Mouse (Mus musculus): ENCODE measurements around the gene Itk. TPM values are rescaled to one million over a fixed set of nuclear protein-coding genes. Genes with fewer than 3 reads are reported as not detected.
A peak's percentile ranks its signal among the peaks of the same experiment; 100 is the strongest.

Itk gene
- polyA plus RNA-seq, 1 experiment from 2014 or later: not detected

- Histone ChIP-seq H3K27me3 (ENCODE audit: control insufficient read depth, insufficient read depth, low read depth, low read length) (no peaks in the 10 kb centered on the region), H3K4me1 (ENCODE audit: control insufficient read depth, insufficient read depth, low read length) (no peaks in the 10 kb centered on the region), H3K4me3 (ENCODE audit: low read depth, low read length) (no peak overlapping the region), H3K4me2 (ENCODE audit: low read length) (no peak overlapping the region), H3K9me3 (replicated peaks; ENCODE audit: control insufficient read depth, low read length, poor library complexity, severe bottlenecking) (no peaks in the 10 kb centered on the region), H3K9ac (ENCODE audit: low read depth, low read length) (no peak overlapping the region), H3K36me3 (ENCODE audit: control insufficient read depth, insufficient read depth, low read length) (peaks cover 54% of the 10 kb centered on the region), H3K27ac (ENCODE audit: low read length) (no peak overlapping the region)
- ATAC-seq: no peak
- WGBS: 92% methylated on average over 5 of the region's 5 CpGs
Observed at GRCm38 (mm10) chr11:46282612-46283011, 106.7 kb downstream of the Itk start.

GRCm38 (mm10) chr11:46278709-46279108 is 110.6 kb downstream of the Itk start:
- Histone ChIP-seq H3K27ac (ENCODE audit: low read length) (no peak overlapping the region), H3K9me3 (replicated peaks; ENCODE audit: control insufficient read depth, low read length, poor library complexity, severe bottlenecking) (no peaks in the 10 kb centered on the region), H3K4me1 (ENCODE audit: control insufficient read depth, insufficient read depth, low read length) (no peaks in the 10 kb centered on the region), H3K36me3 (ENCODE audit: control insufficient read depth, insufficient read depth, low read length) (peaks cover 65% of the 10 kb centered on the region), H3K4me3 (ENCODE audit: low read depth, low read length) (no peak overlapping the region), H3K27me3 (ENCODE audit: control insufficient read depth, insufficient read depth, low read depth, low read length) (no peaks in the 10 kb centered on the region), H3K4me2 (ENCODE audit: low read length) (no peak overlapping the region), H3K9ac (ENCODE audit: low read depth, low read length) (no peak overlapping the region)
- no peak for ATAC-seq
- 88% methylated on average over 12 of the region's 12 CpGs for WGBS

- Histone ChIP-seq H3K4me3 (ENCODE audit: low read depth, low read length) (no peak overlapping the region), H3K4me2 (ENCODE audit: low read length) (no peak overlapping the region), H3K27ac (ENCODE audit: low read length) (no peak overlapping the region), H3K9ac (ENCODE audit: low read depth, low read length) (no peak overlapping the region), H3K27me3 (ENCODE audit: control insufficient read depth, insufficient read depth, low read depth, low read length) (no peaks in the 10 kb centered on the region), H3K4me1 (ENCODE audit: control insufficient read depth, insufficient read depth, low read length) (no peaks in the 10 kb centered on the region), H3K9me3 (replicated peaks; ENCODE audit: control insufficient read depth, low read length, poor library complexity, severe bottlenecking) (no peaks in the 10 kb centered on the region), H3K36me3 (ENCODE audit: control insufficient read depth, insufficient read depth, low read length) (peaks cover 62% of the 10 kb centered on the region)
- no peak for ATAC-seq
- 57% methylated on average over 5 of the region's 5 CpGs for WGBS
Observed at GRCm38 (mm10) chr11:46278140-46278539, 111.2 kb downstream of the Itk start.

- H3K36me3 ChIP-seq (ENCODE audit: control insufficient read depth, insufficient read depth, low read length): peaks cover 52% of the 10 kb centered on the region
- no peak overlapping the region for H3K4me2 ChIP-seq (ENCODE audit: low read length)
- H3K27me3 ChIP-seq (ENCODE audit: control insufficient read depth, insufficient read depth, low read depth, low read length): no peaks in the 10 kb centered on the region
- H3K9ac ChIP-seq (ENCODE audit: low read depth, low read length): no peak overlapping the region
- no peak overlapping the region for H3K27ac ChIP-seq (ENCODE audit: low read length)
- no peaks in the 10 kb centered on the region for H3K4me1 ChIP-seq (ENCODE audit: control insufficient read depth, insufficient read depth, low read length)
- H3K9me3 ChIP-seq (replicated peaks; ENCODE audit: control insufficient read depth, low read length, poor library complexity, severe bottlenecking): no peaks in the 10 kb centered on the region
- 43% methylated on average over 5 of the region's 5 CpGs for WGBS
- H3K4me3 ChIP-seq (ENCODE audit: low read depth, low read length): no peak overlapping the region
- no peak for ATAC-seq
Observed at GRCm38 (mm10) chr11:46276778-46277177, 112.5 kb downstream of the Itk start.

GRCm38 (mm10) chr11:46276168-46276567 is 113.1 kb downstream of the Itk start:
- peaks cover 50% of the 10 kb centered on the region for H3K36me3 ChIP-seq (ENCODE audit: control insufficient read depth, insufficient read depth, low read length)
- no peak overlapping the region for H3K9ac ChIP-seq (ENCODE audit: low read depth, low read length)
- H3K4me3 ChIP-seq (ENCODE audit: low read depth, low read length): no peak overlapping the region
- ATAC-seq: no peak
- 92% methylated on average over 8 of the region's 8 CpGs for WGBS
- no peaks in the 10 kb centered on the region for H3K27me3 ChIP-seq (ENCODE audit: control insufficient read depth, insufficient read depth, low read depth, low read length)
- no peaks in the 10 kb centered on the region for H3K9me3 ChIP-seq (replicated peaks; ENCODE audit: control insufficient read depth, low read length, poor library complexity, severe bottlenecking)
- no peak overlapping the region for H3K4me2 ChIP-seq (ENCODE audit: low read length)
- H3K27ac ChIP-seq (ENCODE audit: low read length): no peak overlapping the region
- no peaks in the 10 kb centered on the region for H3K4me1 ChIP-seq (ENCODE audit: control insufficient read depth, insufficient read depth, low read length)

- Histone ChIP-seq H3K4me3 (ENCODE audit: low read depth, low read length) (no peak overlapping the region), H3K4me2 (ENCODE audit: low read length) (no peak overlapping the region), H3K27me3 (ENCODE audit: control insufficient read depth, insufficient read depth, low read depth, low read length) (no peaks in the 10 kb centered on the region), H3K4me1 (ENCODE audit: control insufficient read depth, insufficient read depth, low read length) (no peaks in the 10 kb centered on the region), H3K9ac (ENCODE audit: low read depth, low read length) (no peak overlapping the region), H3K27ac (ENCODE audit: low read length) (no peak overlapping the region), H3K36me3 (ENCODE audit: control insufficient read depth, insufficient read depth, low read length) (peaks cover 46% of the 10 kb centered on the region), H3K9me3 (replicated peaks; ENCODE audit: control insufficient read depth, low read length, poor library complexity, severe bottlenecking) (no peaks in the 10 kb centered on the region)
- whole genome bisulfite sequencing: 18% methylated on average over 5 of the region's 6 CpGs
- peak; percentile 76 for ATAC-seq
Observed at GRCm38 (mm10) chr11:46275302-46275701, 114.0 kb downstream of the Itk start.

Other genes with a start within 250 kb of the Itk start
- 0.15 and 0.52 TPM in 2 replicates for gene Nipal4, start 223.0 kb downstream of the Itk start, polyA plus RNA-seq (2015; fragmentation: Nextera tagmentation; extraction: Ambion mirVana)
- 9.9 and 12.5 TPM in 2 replicates for gene Fndc9, start 154.0 kb downstream of the Itk start, polyA plus RNA-seq (2015; fragmentation: Nextera tagmentation; extraction: Ambion mirVana)
- gene Cyfip2, start 76.7 kb downstream of the Itk start, polyA plus RNA-seq (2015; fragmentation: Nextera tagmentation; extraction: Ambion mirVana): 98.9 and 103 TPM in 2 replicates
- gene Fam71b, start 7.0 kb upstream of the Itk start, polyA plus RNA-seq (2015; fragmentation: Nextera tagmentation; extraction: Ambion mirVana): not detected in 2 replicates
- gene Med7, start 47.4 kb upstream of the Itk start, polyA plus RNA-seq (2015; fragmentation: Nextera tagmentation; extraction: Ambion mirVana): 58.8 and 61.4 TPM in 2 replicates
- 0.06 and 0.20 TPM in 2 replicates for gene Havcr2, start 65.4 kb upstream of the Itk start, polyA plus RNA-seq (2015; fragmentation: Nextera tagmentation; extraction: Ambion mirVana)
- not detected in 2 replicates for gene Gm12169, start 134.7 kb upstream of the Itk start, polyA plus RNA-seq (2015; fragmentation: Nextera tagmentation; extraction: Ambion mirVana)
- not detected in 2 replicates for gene BC053393, start 182.0 kb upstream of the Itk start, polyA plus RNA-seq (2015; fragmentation: Nextera tagmentation; extraction: Ambion mirVana)
- not detected in 2 replicates for gene Dppa1, start 239.7 kb upstream of the Itk start, polyA plus RNA-seq (2015; fragmentation: Nextera tagmentation; extraction: Ambion mirVana)

Measured in midbrain, embryonic 16.5 days (tissue).